Mouse (Mus musculus) liver, postnatal 0 days (tissue): ENCODE measurements around the gene Cbr2.

Source experiments
- CTCF ChIP-seq: sonication (generic); IDR thresholded peaks from 2 replicates; pipeline ENCODE4 v1.5.1; 2016; ENCODE audit warnings: antibody characterized with exemption, low read depth
- EP300 ChIP-seq: IDR thresholded peaks from 2 replicates; pipeline ENCODE4 v1.6.1; 2016; ENCODE audit warnings: antibody characterized with exemption, low read depth, mild to moderate bottlenecking

- TF ChIP-seq EP300 (no peak), CTCF (no peak)
These were observed 45.2 kb upstream of the Cbr2 start for GRCm38 (mm10) chr11:120777123-120777522.
